Mouse (Mus musculus): ENCODE results near the gene Itga9. TPM values are rescaled to one million over a fixed set of nuclear protein-coding genes. Genes with fewer than 3 reads are reported as not detected.

The Itga9 gene
- polyA plus RNA-seq, 1 experiment from 2014 or later = 6.0 TPM

DNA sequence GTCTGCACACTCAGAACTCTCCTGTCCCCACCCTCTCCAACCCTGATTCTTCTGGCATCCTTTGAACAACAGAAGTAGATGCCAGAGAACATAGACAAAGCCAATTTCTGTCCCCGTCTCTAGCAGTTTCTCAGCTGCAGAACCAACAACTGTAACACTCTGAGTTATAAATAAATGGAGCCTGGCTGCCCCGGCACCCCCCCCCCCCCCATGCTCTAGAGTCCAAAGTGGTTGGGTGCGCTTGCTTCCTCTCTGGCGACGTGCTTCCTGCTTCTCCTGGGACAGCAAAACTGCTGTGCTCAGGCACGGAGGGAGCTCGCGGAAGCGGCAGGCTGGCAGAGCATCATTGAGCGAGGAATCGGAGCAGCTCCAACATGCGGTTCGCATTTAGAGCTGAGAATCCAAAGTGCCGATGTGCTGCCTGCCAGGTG lies 4.6 kb downstream of the Itga9 start:
- Histone ChIP-seq H3K9me3 (no peaks in the 10 kb centered on the region), H3K4me1 (replicated peaks) (peaks cover 51% of the 10 kb centered on the region), H3K27ac (no peak overlapping the region), H3K27me3 (ENCODE audit: insufficient read depth, poor library complexity, severe bottlenecking) (peaks cover 67% of the 10 kb centered on the region), H3K36me3 (no peaks in the 10 kb centered on the region), H3K4me3 (no peak overlapping the region)
- no peak for DNase-seq (ENCODE audit: low spot score)
- WGBS = 57% methylated on average over 14 of the region's 14 CpGs

DNA sequence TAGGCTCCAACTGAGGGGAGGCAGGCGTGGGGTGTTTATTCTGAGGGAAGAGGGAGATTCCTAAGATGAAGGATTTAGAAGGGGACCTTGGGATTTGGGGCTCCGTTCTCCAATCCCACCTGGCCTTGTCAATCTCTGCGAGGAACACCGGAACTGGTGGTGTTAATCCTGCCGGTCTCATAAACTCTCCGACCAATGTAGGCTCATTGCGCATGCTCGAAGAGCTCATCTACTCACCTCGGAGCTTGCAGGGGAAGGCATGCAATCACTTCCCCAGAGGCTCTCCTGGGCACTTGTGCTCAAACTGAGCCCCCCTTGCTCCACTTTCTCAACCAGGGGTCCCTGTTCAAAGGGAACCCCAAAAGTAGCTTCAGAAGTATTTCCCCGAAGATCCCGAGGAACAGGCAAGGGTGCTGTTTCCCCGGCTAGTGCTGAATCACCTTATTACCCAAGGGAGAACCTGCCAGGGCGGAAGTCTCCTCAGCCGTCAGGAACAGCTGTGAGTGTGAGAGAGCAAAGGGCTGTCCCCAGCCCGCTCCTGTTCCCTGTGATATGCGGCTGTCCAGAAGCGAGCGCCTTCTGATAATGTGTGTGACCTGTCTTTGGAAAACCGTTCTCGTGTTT lies 5.6 kb downstream of the Itga9 start:
- DNase-seq (ENCODE audit: low spot score) = no peak

DNA sequence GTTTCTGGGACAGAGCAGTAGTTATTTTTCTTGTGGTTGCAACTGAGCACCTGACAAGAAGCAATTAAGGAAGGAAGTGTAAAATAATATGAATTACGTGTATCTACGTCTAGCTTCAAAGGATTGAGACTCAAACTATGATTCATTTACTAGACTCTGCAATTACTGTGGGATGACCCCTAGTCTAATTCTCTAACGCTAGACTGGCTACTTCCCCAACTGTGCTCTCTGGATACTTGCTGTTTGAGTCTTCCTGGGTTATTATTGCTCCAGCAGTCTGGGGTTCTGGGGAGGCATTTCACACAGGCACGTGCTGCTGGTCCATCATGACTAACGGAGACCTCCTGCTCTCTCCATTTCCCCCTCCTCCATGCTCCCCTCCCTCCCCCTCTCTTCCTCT lies 10.7 kb downstream of the Itga9 start:
- H3K27me3 ChIP-seq (ENCODE audit: insufficient read depth, poor library complexity, severe bottlenecking) = peaks cover 27% of the 10 kb centered on the region
- no peaks in the 10 kb centered on the region for H3K36me3 ChIP-seq
- no peaks in the 10 kb centered on the region for H3K9me3 ChIP-seq
- no peak for DNase-seq (ENCODE audit: low spot score)
- peaks cover 36% of the 10 kb centered on the region for H3K4me1 ChIP-seq (replicated peaks)
- H3K27ac ChIP-seq = no peak overlapping the region
- no peak overlapping the region for H3K4me3 ChIP-seq
- WGBS = 78% methylated on average over 5 of the region's 5 CpGs

More for the DNA sequence above, 5.6 kb downstream of the Itga9 start:
- WGBS = 65% methylated on average over 20 of the region's 20 CpGs
- Histone ChIP-seq H3K4me1 (replicated peaks) (peaks cover 49% of the 10 kb centered on the region), H3K27me3 (ENCODE audit: insufficient read depth, poor library complexity, severe bottlenecking) (peaks cover 67% of the 10 kb centered on the region), H3K4me3 (no peak overlapping the region), H3K27ac (no peak overlapping the region), H3K9me3 (no peaks in the 10 kb centered on the region), H3K36me3 (no peaks in the 10 kb centered on the region)

DNA sequence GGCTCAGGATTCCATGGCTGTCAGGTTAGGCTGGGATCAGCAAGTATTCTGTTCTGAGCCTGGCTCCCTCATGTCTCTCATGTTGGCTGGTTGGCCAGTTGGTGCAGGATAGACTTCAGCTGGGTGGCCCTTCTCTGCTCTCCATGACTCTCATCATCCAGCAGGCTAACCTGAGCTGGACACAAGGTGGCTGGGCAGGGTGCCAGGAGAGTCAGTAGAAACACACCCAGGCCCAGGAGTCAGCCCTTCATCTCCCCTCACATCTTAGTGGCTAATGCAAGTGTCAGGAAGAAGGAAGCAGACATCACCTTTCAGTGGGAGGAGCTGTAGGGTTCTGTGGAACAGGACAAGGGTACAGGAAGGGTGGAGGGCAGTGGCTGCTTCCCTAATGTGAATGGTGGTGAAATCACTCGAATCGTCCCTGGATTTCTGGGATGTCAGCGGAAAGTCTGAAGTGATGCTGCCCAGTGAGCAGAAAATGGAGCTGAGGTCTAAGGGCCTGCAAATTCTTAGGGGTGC lies 12.3 kb downstream of the Itga9 start:
- H3K4me3 ChIP-seq = no peak overlapping the region
- WGBS = 90% methylated on average over 3 of the region's 3 CpGs
- H3K9me3 ChIP-seq = no peaks in the 10 kb centered on the region
- peaks cover 33% of the 10 kb centered on the region for H3K4me1 ChIP-seq (replicated peaks)
- H3K27me3 ChIP-seq (ENCODE audit: insufficient read depth, poor library complexity, severe bottlenecking) = peaks cover 11% of the 10 kb centered on the region
- no peak for DNase-seq (ENCODE audit: low spot score)
- no peak overlapping the region; the same call in 1 of the 2 replicates for H3K27ac ChIP-seq
- no peaks in the 10 kb centered on the region for H3K36me3 ChIP-seq

DNA sequence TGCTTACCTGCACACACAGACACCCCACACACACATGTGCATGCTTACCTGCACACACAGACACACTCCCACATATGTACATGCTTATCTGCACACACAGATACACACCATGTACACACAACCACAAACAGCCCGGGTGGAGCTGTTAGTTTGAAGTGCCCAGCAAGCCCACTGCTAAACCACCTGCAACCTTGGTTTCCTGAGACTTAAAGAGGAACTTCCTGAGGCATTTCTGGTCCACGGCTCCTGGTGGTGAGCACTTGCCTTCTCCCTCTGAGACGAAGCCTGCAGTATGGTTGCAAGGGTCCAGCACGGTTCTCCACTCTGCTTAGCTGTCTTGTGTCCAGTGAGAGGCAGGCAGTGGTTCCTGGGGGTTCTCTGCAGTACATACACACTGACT lies 14.3 kb downstream of the Itga9 start:
- WGBS = 65% methylated on average over 4 of the region's 4 CpGs
- peaks cover 8% of the 10 kb centered on the region; the same call in 1 of the 2 replicates for H3K27me3 ChIP-seq (ENCODE audit: insufficient read depth, poor library complexity, severe bottlenecking)
- H3K36me3 ChIP-seq = no peaks in the 10 kb centered on the region
- H3K4me3 ChIP-seq = no peak overlapping the region
- H3K4me1 ChIP-seq (replicated peaks) = peaks cover 47% of the 10 kb centered on the region
- no peak for DNase-seq (ENCODE audit: low spot score)
- H3K9me3 ChIP-seq = no peaks in the 10 kb centered on the region
- H3K27ac ChIP-seq = no peak overlapping the region

DNA sequence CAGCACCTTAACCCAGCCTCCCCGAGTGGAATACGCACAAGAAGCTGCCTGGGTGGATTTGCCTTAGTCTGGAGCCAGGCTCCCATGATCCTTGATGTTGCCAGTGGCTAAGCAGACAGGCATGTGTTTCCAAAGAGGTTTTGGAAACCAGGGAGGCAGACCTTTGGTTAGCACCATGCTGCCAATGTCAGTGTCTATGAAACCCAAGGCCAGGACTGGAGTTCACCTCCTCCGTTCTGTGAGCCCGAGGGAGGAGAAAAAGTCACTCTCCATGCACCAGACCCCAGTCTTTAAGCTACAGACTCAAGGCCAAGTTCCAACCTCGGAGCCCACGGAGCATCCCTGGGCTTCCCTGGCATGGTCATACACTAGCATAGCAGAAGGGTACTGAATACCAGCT lies 15.2 kb downstream of the Itga9 start:
- no peaks in the 10 kb centered on the region for H3K36me3 ChIP-seq
- no peak overlapping the region for H3K27ac ChIP-seq
- DNase-seq (ENCODE audit: low spot score) = no peak
- H3K4me3 ChIP-seq = no peak overlapping the region
- H3K27me3 ChIP-seq (ENCODE audit: insufficient read depth, poor library complexity, severe bottlenecking) = peaks cover 8% of the 10 kb centered on the region; the same call in 1 of the 2 replicates
- 88% methylated on average over 6 of the region's 6 CpGs for whole genome bisulfite sequencing
- H3K9me3 ChIP-seq = no peaks in the 10 kb centered on the region
- H3K4me1 ChIP-seq (replicated peaks) = peaks cover 45% of the 10 kb centered on the region

DNA sequence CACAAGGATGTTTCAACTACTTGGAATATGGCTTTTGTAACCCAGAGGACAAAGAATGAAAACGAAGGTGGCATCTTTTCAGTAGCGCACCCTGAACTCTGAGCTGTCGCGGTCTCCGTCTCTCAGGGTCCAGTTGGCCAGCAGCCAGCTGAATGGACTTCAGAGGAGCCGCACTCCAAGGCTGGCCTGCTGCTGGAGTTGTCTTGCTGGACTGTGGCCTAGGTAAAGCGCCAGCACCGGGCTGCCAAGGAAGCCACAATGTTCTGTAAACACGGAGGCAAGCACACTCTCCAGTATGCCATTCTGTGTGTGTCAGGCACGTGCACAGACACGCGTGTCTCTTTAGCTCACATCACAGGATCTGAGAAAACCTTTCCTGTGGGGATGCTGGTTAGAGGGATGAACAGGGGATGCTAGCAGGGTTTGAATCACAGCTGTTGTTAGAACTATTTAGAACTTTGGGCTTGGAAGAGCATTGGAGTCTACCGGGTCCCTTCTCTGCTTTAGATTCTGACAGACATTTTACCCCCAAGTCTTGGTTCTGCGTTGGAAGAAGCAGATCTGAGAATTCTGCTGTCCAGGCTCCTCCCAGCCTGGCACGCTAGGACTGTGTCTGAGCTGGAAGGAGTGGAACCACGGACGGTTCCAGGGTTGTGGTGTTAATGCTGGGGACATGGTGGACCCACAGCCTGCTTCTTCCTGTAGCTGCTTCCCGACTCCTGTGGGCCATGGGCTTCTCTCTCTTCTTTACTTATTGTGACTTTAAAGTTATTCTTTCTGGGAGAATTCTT lies 16.1 kb downstream of the Itga9 start:
- Histone ChIP-seq H3K4me3 (no peak overlapping the region), H3K27ac (no peak overlapping the region), H3K9me3 (no peaks in the 10 kb centered on the region), H3K27me3 (ENCODE audit: insufficient read depth, poor library complexity, severe bottlenecking) (peaks cover 8% of the 10 kb centered on the region; the same call in 1 of the 2 replicates), H3K4me1 (replicated peaks) (peaks cover 44% of the 10 kb centered on the region), H3K36me3 (peaks cover 5% of the 10 kb centered on the region; the same call in 1 of the 2 replicates)
- no peak for DNase-seq (ENCODE audit: low spot score)
- 88% methylated on average over 18 of the region's 18 CpGs for WGBS

DNA sequence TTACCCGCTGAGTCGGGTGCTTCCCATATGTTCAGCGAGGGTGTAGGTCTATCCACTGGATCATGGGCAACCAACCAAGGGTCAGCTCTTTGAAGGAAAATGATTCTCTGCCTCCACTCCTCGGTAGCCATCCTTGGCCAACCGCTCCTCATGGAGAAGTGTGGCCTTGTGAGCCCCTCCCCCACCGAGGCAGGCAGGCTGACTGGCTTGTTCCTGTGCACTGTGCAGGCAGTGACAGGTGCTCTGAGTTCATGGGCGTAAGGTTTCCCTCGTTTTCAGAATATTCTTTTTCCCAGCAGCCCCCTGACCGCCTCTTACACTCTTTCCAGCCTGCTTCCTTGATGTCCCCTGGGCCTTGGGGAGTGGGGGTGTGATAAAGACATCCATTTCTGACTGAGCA lies 17.0 kb downstream of the Itga9 start:
- Histone ChIP-seq H3K9me3 (no peaks in the 10 kb centered on the region), H3K4me3 (no peak overlapping the region), H3K4me1 (replicated peaks) (peaks cover 41% of the 10 kb centered on the region), H3K36me3 (peaks cover 5% of the 10 kb centered on the region; the same call in 1 of the 2 replicates), H3K27ac (peak overlapping the region; percentile 62), H3K27me3 (ENCODE audit: insufficient read depth, poor library complexity, severe bottlenecking) (peaks cover 6% of the 10 kb centered on the region; the same call in 1 of the 2 replicates)
- DNase-seq (ENCODE audit: low spot score) = no peak
- 64% methylated on average over 9 of the region's 9 CpGs for WGBS

DNA sequence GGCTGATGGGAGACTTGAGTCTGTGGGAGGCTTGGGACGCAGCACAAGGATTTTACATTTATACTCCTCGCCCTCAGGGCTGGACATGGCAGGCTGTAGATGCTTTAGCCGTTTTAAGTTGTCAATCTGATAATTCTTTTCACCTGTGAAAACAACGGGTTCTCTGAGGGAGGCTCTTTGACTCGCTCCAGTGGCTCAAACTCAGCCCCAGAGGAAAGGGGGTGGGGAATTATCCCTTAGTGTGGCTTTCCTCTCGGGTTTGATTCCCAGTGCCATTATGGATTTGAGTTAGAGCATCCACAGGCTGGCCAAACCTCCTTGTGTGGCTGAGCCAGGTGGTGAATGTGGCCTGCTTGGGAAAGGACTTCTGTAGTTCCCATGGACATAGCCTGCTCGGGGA lies 17.7 kb downstream of the Itga9 start:
- H3K27me3 ChIP-seq (ENCODE audit: insufficient read depth, poor library complexity, severe bottlenecking) = no peaks in the 10 kb centered on the region; the same call in 1 of the 2 replicates
- H3K36me3 ChIP-seq = peaks cover 5% of the 10 kb centered on the region; the same call in 1 of the 2 replicates
- 39% methylated on average over 7 of the region's 7 CpGs for WGBS
- H3K4me1 ChIP-seq (replicated peaks) = peaks cover 36% of the 10 kb centered on the region
- H3K27ac ChIP-seq = peak overlapping the region; percentile 62
- H3K9me3 ChIP-seq = no peaks in the 10 kb centered on the region
- no peak overlapping the region for H3K4me3 ChIP-seq
- DNase-seq (ENCODE audit: low spot score) = peak; percentile 34

DNA sequence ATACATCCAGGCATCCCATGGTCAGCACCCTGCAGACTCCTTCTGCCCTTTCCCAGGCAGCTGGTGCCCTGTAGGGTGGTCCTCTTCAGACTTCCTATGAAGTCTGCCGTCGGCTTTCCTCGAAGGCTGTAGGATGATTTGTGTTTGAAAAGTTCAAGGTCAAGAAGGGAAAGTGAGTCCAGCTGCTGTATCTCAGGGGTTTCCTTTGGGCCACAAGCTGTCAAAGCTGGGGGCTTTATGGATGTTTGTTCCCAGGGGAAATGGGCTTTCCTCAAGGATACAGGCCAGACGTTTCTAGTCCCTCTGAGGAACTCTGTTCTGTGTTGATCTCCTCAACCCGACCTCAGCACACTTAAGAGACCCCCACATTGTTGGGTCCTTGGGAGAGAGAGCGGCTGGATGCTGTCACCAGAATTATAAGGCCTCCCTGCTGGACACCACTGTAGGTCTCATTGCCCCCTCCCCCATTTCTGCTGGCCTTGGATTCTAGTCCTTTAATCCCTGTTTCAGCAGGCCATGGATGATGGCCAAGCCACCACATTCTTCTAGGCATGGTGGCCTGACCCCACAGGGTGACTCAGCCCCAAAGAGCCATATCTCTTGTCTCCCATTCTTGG lies 23.4 kb downstream of the Itga9 start:
- Histone ChIP-seq H3K36me3 (peaks cover 6% of the 10 kb centered on the region; the same call in 1 of the 2 replicates), H3K27ac (no peak overlapping the region), H3K4me3 (no peak overlapping the region), H3K27me3 (ENCODE audit: insufficient read depth, poor library complexity, severe bottlenecking) (no peaks in the 10 kb centered on the region), H3K4me1 (replicated peaks) (peaks cover 28% of the 10 kb centered on the region), H3K9me3 (no peaks in the 10 kb centered on the region)
- no peak for DNase-seq (ENCODE audit: low spot score)
- 64% methylated on average over 6 of the region's 6 CpGs for WGBS

DNA sequence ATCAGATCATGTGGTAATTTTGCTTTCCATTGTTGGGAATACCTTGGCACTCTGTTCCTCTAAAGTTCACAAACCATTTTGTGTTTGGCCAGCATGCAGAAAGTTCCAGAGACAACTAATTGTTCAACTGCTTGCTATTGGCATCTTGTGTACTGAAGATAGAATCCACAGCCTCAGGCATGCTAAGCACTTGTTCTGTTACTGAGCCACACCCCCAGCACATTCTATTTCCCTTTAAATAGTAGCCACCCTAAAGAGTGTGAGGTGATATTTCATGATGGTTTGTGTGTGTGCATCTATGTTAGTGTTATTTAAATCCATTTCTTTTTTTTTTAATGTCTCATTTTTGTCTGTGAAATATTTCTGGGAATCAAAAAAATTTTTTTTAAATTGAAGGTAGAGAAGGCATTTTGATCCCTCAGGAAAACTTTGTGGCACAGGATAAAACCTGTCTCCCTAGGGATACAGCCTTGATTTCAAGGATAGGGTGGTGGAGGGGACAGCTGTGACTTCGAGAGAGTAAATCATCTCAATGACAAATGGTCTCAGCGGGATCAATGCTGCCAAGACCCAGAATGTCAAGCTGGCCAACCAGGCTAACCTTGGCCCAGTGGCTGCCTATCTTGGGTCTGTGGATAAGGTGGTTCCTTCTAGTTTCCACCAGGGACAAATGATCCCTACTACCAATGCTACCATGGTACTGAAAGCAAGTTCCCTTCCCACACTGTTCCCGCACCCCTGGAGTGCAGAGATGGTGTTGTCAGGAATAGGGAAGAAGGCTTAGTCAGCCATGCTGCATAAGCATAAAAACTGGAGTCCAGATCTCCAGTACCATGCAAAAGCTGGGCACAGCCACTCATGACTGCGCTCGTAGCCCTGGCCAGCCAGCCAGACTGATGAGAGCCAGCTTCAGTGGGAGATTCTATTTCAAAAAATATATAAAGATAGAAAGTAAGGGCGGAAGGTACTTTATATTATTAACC lies 25.6 kb downstream of the Itga9 start:
- Histone ChIP-seq H3K4me1 (replicated peaks) (peaks cover 18% of the 10 kb centered on the region), H3K27ac (no peak overlapping the region), H3K9me3 (peaks cover 12% of the 10 kb centered on the region; the same call in 1 of the 2 replicates), H3K4me3 (no peak overlapping the region), H3K36me3 (peaks cover 26% of the 10 kb centered on the region), H3K27me3 (ENCODE audit: insufficient read depth, poor library complexity, severe bottlenecking) (no peaks in the 10 kb centered on the region)
- DNase-seq (ENCODE audit: low spot score) = no peak
- WGBS = 80% methylated on average over 6 of the region's 6 CpGs

DNA sequence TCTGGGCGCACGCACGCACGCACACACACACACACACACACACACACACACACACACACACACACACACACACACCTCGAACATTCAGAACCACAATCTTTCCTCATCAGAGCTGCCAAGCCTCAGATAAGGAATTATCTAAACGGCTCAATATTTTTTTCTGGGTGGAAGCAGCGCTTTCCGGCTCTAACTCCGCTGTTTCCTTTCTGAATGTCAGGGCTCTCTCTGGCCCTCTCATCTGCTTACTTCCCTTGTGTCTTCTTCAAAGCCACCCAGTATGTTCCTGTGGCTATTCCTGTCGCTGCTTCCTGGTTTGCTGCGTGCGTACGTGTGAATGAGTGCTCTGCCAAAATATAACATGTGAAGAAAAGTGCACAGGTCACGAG lies 26.3 kb downstream of the Itga9 start:
- no peak for DNase-seq (ENCODE audit: low spot score)
- Histone ChIP-seq H3K4me1 (replicated peaks) (peaks cover 18% of the 10 kb centered on the region), H3K9me3 (peaks cover 12% of the 10 kb centered on the region; the same call in 1 of the 2 replicates), H3K36me3 (peaks cover 25% of the 10 kb centered on the region), H3K27ac (no peak overlapping the region), H3K27me3 (ENCODE audit: insufficient read depth, poor library complexity, severe bottlenecking) (no peaks in the 10 kb centered on the region), H3K4me3 (no peak overlapping the region)
- WGBS = 86% methylated on average over 14 of the region's 14 CpGs
